Mouse (Mus musculus) MEL (cell line): ENCODE data around the gene Tnnt1.

Experiments
- CTCF ChIP-seq, 3 experiments: IDR thresholded peaks in 2 of 3; conservative IDR thresholded peaks in 1 of 3; 2 replicates each; pipeline ENCODE4 v1.5.1; 2011 to 2012; ENCODE audit warnings: low read length in 3 of 3, low read depth in 2 of 3, mild to moderate bottlenecking in 2 of 3, improper control_type of control experiment in 1 of 3, inconsistent platforms in 1 of 3, mixed read lengths in 1 of 3, moderate library complexity in 1 of 3; ENCODE audit not compliant: control insufficient read depth in 1 of 3, insufficient read depth in 1 of 3, poor library complexity in 1 of 3, severe bottlenecking in 1 of 3
- POLR2A ChIP-seq, 2 experiments: IDR thresholded peaks; 2 replicates each; pipeline ENCODE4 v1.6.1; 2011 to 2012; ENCODE audit warnings: low read length in 2 of 2, mild to moderate bottlenecking in 2 of 2, control low read depth in 1 of 2, improper control_type of control experiment in 1 of 2, low read depth in 1 of 2, moderate library complexity in 1 of 2; ENCODE audit not compliant: control insufficient read depth in 1 of 2, insufficient read depth in 1 of 2, poor library complexity in 1 of 2
- TAL1 ChIP-seq: IDR thresholded peaks from 2 replicates; pipeline ENCODE4 v1.6.1; 2012; ENCODE audit warnings: mild to moderate bottlenecking, inconsistent platforms, low read length, moderate library complexity, mixed read lengths

GRCm38 (mm10) chr7:4527302-4527689 is 11.1 kb upstream of the Tnnt1 start:
- TF ChIP-seq CTCF (IDR thresholded peaks at IDR 0.05 in 2 of 3, conservative IDR thresholded peaks at IDR 0.05 in 1 of 3; ENCODE audit: control insufficient read depth in 1 of 3, insufficient read depth in 1 of 3, low read depth in 2 of 3, low read length in 3 of 3, poor library complexity in 1 of 3, severe bottlenecking in 1 of 3) (no peak), TAL1 (no peak), POLR2A (IDR thresholded peaks at IDR 0.05; ENCODE audit: control insufficient read depth in 1 of 2, insufficient read depth in 1 of 2, low read depth in 1 of 2, low read length in 2 of 2, poor library complexity in 1 of 2) (no peak)
